ENCODE assay signal across 9 mouse cellular contexts in the genomic region with DNA sequence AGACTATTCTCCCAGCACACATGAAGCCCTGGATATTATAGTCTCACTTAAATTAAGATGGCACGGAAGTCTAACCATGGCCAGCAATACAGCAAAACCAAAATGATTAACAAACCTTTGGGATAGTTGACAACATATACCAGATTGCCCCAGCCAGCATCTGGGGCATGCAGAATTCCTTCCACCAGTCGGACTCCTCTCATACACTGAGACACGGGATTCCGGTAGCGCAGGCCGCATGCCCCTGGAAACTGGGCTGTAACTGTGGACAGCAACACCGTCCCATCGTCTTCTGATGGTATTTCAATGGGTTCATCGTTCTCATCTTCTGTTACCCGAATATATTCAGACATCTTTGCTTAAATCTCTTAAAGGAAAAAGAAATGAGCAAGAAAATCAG. TPM values are rescaled to one million over a fixed set of nuclear protein-coding genes. Genes with fewer than 3 reads are reported as not detected.
A peak's percentile ranks its signal among the peaks of the same experiment; 100 is the strongest.
DNase-seq lines count a peak whose midpoint lies in the region; ATAC-seq and TF ChIP-seq lines count a peak whose summit lies in the region.
"Had no signal": no experiment of that assay in that cellular context is flagged by ENCODE, and none has a peak within 500 bp of the region (broad histone marks: within the 10 kb centered on the region; RNA-seq: fewer than 3 reads in every experiment).

No protein-coding gene starts in this region.

- no peak for TF ChIP-seq CTCF in MEL (IDR thresholded peaks at IDR 0.05 in 2 of 3, conservative IDR thresholded peaks at IDR 0.05 in 1 of 3; ENCODE audit: control insufficient read depth in 1 of 3, insufficient read depth in 1 of 3, low read depth in 2 of 3, low read length in 3 of 3, poor library complexity in 1 of 3, severe bottlenecking in 1 of 3)

- no peak for TF ChIP-seq RAD21 in MEL (IDR thresholded peaks at IDR 0.05; ENCODE audit: low read depth, low read length)

- no peak overlapping the region for H3K27ac ChIP-seq in heart, embryonic 15.5 days
- no peak overlapping the region for H3K27ac ChIP-seq in MEL (ENCODE audit: control insufficient read depth, low read depth, low read length)
- no peak overlapping the region for H3K27ac ChIP-seq in hindbrain, embryonic 14.5 days
- no peak overlapping the region for H3K27ac ChIP-seq in midbrain, embryonic 13.5 days

- ATAC-seq in heart, embryonic 15.5 days (replicated peaks; ENCODE audit: insufficient number of reproducible peaks, insufficient read depth, low FRiP score, low read depth) = no peak
- no peak for ATAC-seq in hindbrain, embryonic 14.5 days (ENCODE audit: low FRiP score)
- ATAC-seq in midbrain, embryonic 13.5 days = no peak

- no peak overlapping the region; the same call in 1 of the 2 replicates for H3K9ac ChIP-seq in heart, embryonic 15.5 days
- H3K9ac ChIP-seq in MEL (ENCODE audit: control insufficient read depth, low read depth, low read length, poor library complexity, severe bottlenecking) = peak overlapping the region; percentile 100
- no peak overlapping the region for H3K9ac ChIP-seq in hindbrain, embryonic 14.5 days
- H3K9ac ChIP-seq in midbrain, embryonic 13.5 days (replicated peaks) = no peak overlapping the region

- peak overlapping the region; percentile 88 for H3K4me3 ChIP-seq in heart, embryonic 15.5 days
- H3K4me3 ChIP-seq in MEL (ENCODE audit: control insufficient read depth in 1 of 2, insufficient read depth in 1 of 2, low read depth in 2 of 2, low read length in 2 of 2) = peak overlapping the region; percentile 78 to 93
- H3K4me3 ChIP-seq in hindbrain, embryonic 14.5 days (replicated peaks; ENCODE audit: low read length) = 0 out of 2 replicates have a peak overlapping the region, but pooled peaks have one; percentile 66
- peak overlapping the region; percentile 98; the same call in 1 of the 2 replicates for H3K4me3 ChIP-seq in midbrain, embryonic 13.5 days (replicated peaks)

- DNase-seq in heart, adult 11 months = no peak
- DNase-seq in MEL (ENCODE audit: low read depth, low spot score) = no peak
- no peak for DNase-seq in hindbrain, embryonic 14.5 days (ENCODE audit: low spot score)
- DNase-seq in cerebellum, postnatal 14 days = no peak
- no peak for DNase-seq in adrenal gland, adult (ENCODE audit: inconsistent age in 2 of 2, low spot score in 1 of 2)
- no peak for DNase-seq in frontal cortex, postnatal 25 days (ENCODE audit: low spot score in 2 of 2)

- H3K27me3 ChIP-seq in heart, embryonic 15.5 days = no peaks in the 10 kb centered on the region
- H3K27me3 ChIP-seq in MEL (ENCODE audit: control insufficient read depth in 1 of 2, insufficient read depth in 2 of 2, low read length in 2 of 2) = no peaks in the 10 kb centered on the region
- no peaks in the 10 kb centered on the region for H3K27me3 ChIP-seq in hindbrain, embryonic 14.5 days (ENCODE audit: control insufficient read depth, insufficient read depth, low read length)
- H3K27me3 ChIP-seq in midbrain, embryonic 13.5 days = no peaks in the 10 kb centered on the region

- 75% methylated on average over 10 of the region's 10 CpGs for WGBS in heart, embryonic 15.5 days
- 86% methylated on average over 10 of the region's 10 CpGs for WGBS in hindbrain, embryonic 14.5 days
- 84% methylated on average over 10 of the region's 10 CpGs for WGBS in midbrain, embryonic 13.5 days

- H3K4me1 ChIP-seq in heart, embryonic 15.5 days (replicated peaks) = peaks cover 35% of the 10 kb centered on the region
- H3K4me1 ChIP-seq in MEL (ENCODE audit: control insufficient read depth in 1 of 2, insufficient read depth in 2 of 2, low read length in 2 of 2) = peaks cover 2 to 29% of the 10 kb centered on the region in 2 experiments
- H3K4me1 ChIP-seq in hindbrain, embryonic 14.5 days (replicated peaks; ENCODE audit: control insufficient read depth, insufficient read depth, low read length) = peaks cover 17% of the 10 kb centered on the region
- H3K4me1 ChIP-seq in midbrain, embryonic 13.5 days (replicated peaks) = peaks cover 32% of the 10 kb centered on the region

- H3K9me3 ChIP-seq in heart, embryonic 15.5 days (replicated peaks) = no peaks in the 10 kb centered on the region
- H3K9me3 ChIP-seq in MEL (replicated peaks; ENCODE audit: insufficient read depth, low read length) = no peaks in the 10 kb centered on the region
- H3K9me3 ChIP-seq in hindbrain, embryonic 14.5 days (ENCODE audit: control insufficient read depth, low read length) = no peaks in the 10 kb centered on the region
- H3K9me3 ChIP-seq in midbrain, embryonic 13.5 days = no peaks in the 10 kb centered on the region

- TF ChIP-seq EP300 in MEL (IDR thresholded peaks at IDR 0.05; ENCODE audit: low read depth in 1 of 2, low read length in 2 of 2) = no peak

- H3K36me3 ChIP-seq in heart, embryonic 15.5 days = peaks cover 49% of the 10 kb centered on the region
- peaks cover 38 to 47% of the 10 kb centered on the region in 2 experiments for H3K36me3 ChIP-seq in MEL (ENCODE audit: control insufficient read depth in 1 of 2, insufficient read depth in 2 of 2, low read length in 2 of 2)
- peaks cover 53% of the 10 kb centered on the region for H3K36me3 ChIP-seq in hindbrain, embryonic 14.5 days (replicated peaks; ENCODE audit: control insufficient read depth, insufficient read depth)
- H3K36me3 ChIP-seq in midbrain, embryonic 13.5 days = peaks cover 49% of the 10 kb centered on the region

- peaks cover 48% of the 10 kb centered on the region for H3K79me2 ChIP-seq in MEL (ENCODE audit: control insufficient read depth, insufficient read depth, low read length, poor library complexity)

- TF ChIP-seq POLR2A in MEL (IDR thresholded peaks at IDR 0.05; ENCODE audit: control insufficient read depth in 1 of 2, insufficient read depth in 1 of 2, low read depth in 1 of 2, low read length in 2 of 2, poor library complexity in 1 of 2) = no peak

- peak overlapping the region; percentile 69 for H3K4me2 ChIP-seq in heart, embryonic 15.5 days
- H3K4me2 ChIP-seq in hindbrain, embryonic 14.5 days (replicated peaks) = peak overlapping the region; percentile 90
- peak overlapping the region; percentile 85 for H3K4me2 ChIP-seq in midbrain, embryonic 13.5 days (replicated peaks)

TF ChIP-seq in MEL, 35 proteins besides CTCF, POLR2A, EP300 and RAD21 (continues in another document):
- TF ChIP-seq RCOR1 (IDR thresholded peaks at IDR 0.05; ENCODE audit: low read depth, low read length) (no peak), TCF12 (IDR thresholded peaks at IDR 0.05; ENCODE audit: low read depth, low read length) (no peak), MYC (IDR thresholded peaks at IDR 0.05; ENCODE audit: low read depth, low read length) (no peak), CHD1 (IDR thresholded peaks at IDR 0.05; ENCODE audit: low read depth, low read length) (no peak), ZC3H11A (IDR thresholded peaks at IDR 0.05; ENCODE audit: low read depth, low read length) (no peak), USF2 (IDR thresholded peaks at IDR 0.05; ENCODE audit: borderline replicate concordance in 1 of 2, insufficient read depth in 1 of 2, low read depth in 1 of 2, low read length in 2 of 2) (no peak), MAX (IDR thresholded peaks at IDR 0.05; ENCODE audit: low read length) (no peak), ZKSCAN1 (IDR thresholded peaks at IDR 0.05; ENCODE audit: low read depth, low read length) (no peak), SMC3 (IDR thresholded peaks at IDR 0.05; ENCODE audit: low read depth, low read length) (no peak), ZNF384 (IDR thresholded peaks at IDR 0.05; ENCODE audit: low read depth, low read length) (no peak), UBTF (IDR thresholded peaks at IDR 0.05; ENCODE audit: borderline replicate concordance, insufficient read depth, low read depth, low read length) (no peak), MAZ (IDR thresholded peaks at IDR 0.05; ENCODE audit: low read depth, low read length) (no peak), NRF1 (IDR thresholded peaks at IDR 0.05; ENCODE audit: insufficient read depth, low read depth, low read length, poor library complexity, severe bottlenecking) (no peak), GATA1 (IDR thresholded peaks at IDR 0.05; ENCODE audit: low read depth, low read length) (no peak), SIN3A (IDR thresholded peaks at IDR 0.05; ENCODE audit: low read length) (no peak), CHD2 (IDR thresholded peaks at IDR 0.05; ENCODE audit: low read length) (no peak), TAL1 (IDR thresholded peaks at IDR 0.05; ENCODE audit: low read length) (no peak), ELF1 (IDR thresholded peaks at IDR 0.05; ENCODE audit: low read depth, low read length) (no peak)

RNA-seq across cellular contexts. Expression of a gene that starts 1.8 kb away (rescaled TPM):
- polyA plus RNA-seq in heart, embryonic 15.5 days (2015; fragmentation: Nextera tagmentation; extraction: Ambion mirVana) = 153 and 176 TPM in 2 replicates
- total RNA-seq in MEL (2012; rRNA removed) = 209 and 211 TPM in 2 replicates
- polyA plus RNA-seq in MEL (2012; ENCODE audit: insufficient read depth in 1 of 2, insufficient read length in 2 of 2, low read depth in 1 of 2, low replicate concordance in 2 of 2, missing spikeins in 1 of 2) = 100 to 1,000 TPM in 1 of 2 experiments, not detected in 1; 455 TPM
- polyA plus RNA-seq in hindbrain, embryonic 14.5 days (2014; fragmentation: Nextera tagmentation; extraction: Ambion mirVana) = 80.4 and 91.1 TPM in 2 replicates
- 283 and 292 TPM in 2 replicates for polyA plus RNA-seq in midbrain, embryonic 13.5 days (2015; fragmentation: Nextera tagmentation; extraction: Ambion mirVana)

RNA-seq across cellular contexts. Expression of a gene that starts 18.1 kb away (rescaled TPM):
- polyA plus RNA-seq in heart, embryonic 15.5 days (2015; fragmentation: Nextera tagmentation; extraction: Ambion mirVana) = 0.16 and 0.38 TPM in 2 replicates
- not detected in 2 replicates for total RNA-seq in MEL (2012; rRNA removed)
- not detected for polyA plus RNA-seq in MEL (2012; ENCODE audit: insufficient read depth in 1 of 2, insufficient read length in 2 of 2, low read depth in 1 of 2, low replicate concordance in 2 of 2, missing spikeins in 1 of 2)
- not detected in 2 replicates for polyA plus RNA-seq in hindbrain, embryonic 14.5 days (2014; fragmentation: Nextera tagmentation; extraction: Ambion mirVana)
- not detected in 2 replicates for polyA plus RNA-seq in midbrain, embryonic 13.5 days (2015; fragmentation: Nextera tagmentation; extraction: Ambion mirVana)
- total RNA-seq: left cerebral cortex, adult 18-20 months had no signal

RNA-seq across cellular contexts. Expression of a gene that starts 22.7 kb away (rescaled TPM):
- polyA plus RNA-seq in heart, embryonic 15.5 days (2015; fragmentation: Nextera tagmentation; extraction: Ambion mirVana) = 0.39 TPM in 1 of 2 replicates, not detected in the other
- total RNA-seq in MEL (2012; rRNA removed) = 0.75 and 1.4 TPM in 2 replicates
- under 1 TPM in 1 of 2 experiments, not detected in 1; 0.38 TPM for polyA plus RNA-seq in MEL (2012; ENCODE audit: insufficient read depth in 1 of 2, insufficient read length in 2 of 2, low read depth in 1 of 2, low replicate concordance in 2 of 2, missing spikeins in 1 of 2)
- polyA plus RNA-seq in hindbrain, embryonic 14.5 days (2014; fragmentation: Nextera tagmentation; extraction: Ambion mirVana) = 0.20 and 1.2 TPM in 2 replicates
- polyA plus RNA-seq in midbrain, embryonic 13.5 days (2015; fragmentation: Nextera tagmentation; extraction: Ambion mirVana) = 0.35 and 0.46 TPM in 2 replicates

RNA-seq across cellular contexts. Expression of a gene that starts 33.7 kb away (rescaled TPM):
- 76.8 and 113 TPM in 2 replicates for polyA plus RNA-seq in heart, embryonic 15.5 days (2015; fragmentation: Nextera tagmentation; extraction: Ambion mirVana)
- total RNA-seq in MEL (2012; rRNA removed) = 299 and 332 TPM in 2 replicates
- polyA plus RNA-seq in MEL (2012; ENCODE audit: insufficient read depth in 1 of 2, insufficient read length in 2 of 2, low read depth in 1 of 2, low replicate concordance in 2 of 2, missing spikeins in 1 of 2) = 100 to 1,000 TPM; 305 to 765 TPM
- polyA plus RNA-seq in hindbrain, embryonic 14.5 days (2014; fragmentation: Nextera tagmentation; extraction: Ambion mirVana) = 180 and 191 TPM in 2 replicates
- 116 and 128 TPM in 2 replicates for polyA plus RNA-seq in midbrain, embryonic 13.5 days (2015; fragmentation: Nextera tagmentation; extraction: Ambion mirVana)
